Mouse (Mus musculus) heart, adult 9 months (tissue): Measurements from ENCODE around the gene Slc38a10.

Experiments
- DNase-seq, 2 experiments: peaks; one replicate each; pipeline ENCODE4 v3.0.0; 2022; ENCODE audit warnings: low spot score in 2 of 2

Slc38a10 gene

GRCm38 (mm10) chr11:120060634-120061033, 90.5 kb downstream of the Slc38a10 start:
- DNase-seq, result no peak

- DNase-seq, result no peak
Measured at GRCm38 (mm10) chr11:120055953-120056732, 95.0 kb downstream of the Slc38a10 start.
